Mouse (Mus musculus) bone marrow, adult 2 months (tissue): ENCODE measurements around the gene Cabin1.

Experiments
- CTCF ChIP-seq: fragments of 200-500 bp; IDR thresholded peaks from 2 replicates; pipeline ENCODE4 v1.5.1; 2011; ENCODE audit warnings: low read length, control low read depth; ENCODE audit not compliant: control insufficient read depth, insufficient read depth
- POLR2A ChIP-seq: fragments of 200-500 bp; IDR thresholded peaks from 2 replicates; pipeline ENCODE4 v1.6.1; 2011; ENCODE audit warnings: low read depth, mild to moderate bottlenecking, control low read depth, low read length, borderline replicate concordance; ENCODE audit not compliant: control insufficient read depth

DNA sequence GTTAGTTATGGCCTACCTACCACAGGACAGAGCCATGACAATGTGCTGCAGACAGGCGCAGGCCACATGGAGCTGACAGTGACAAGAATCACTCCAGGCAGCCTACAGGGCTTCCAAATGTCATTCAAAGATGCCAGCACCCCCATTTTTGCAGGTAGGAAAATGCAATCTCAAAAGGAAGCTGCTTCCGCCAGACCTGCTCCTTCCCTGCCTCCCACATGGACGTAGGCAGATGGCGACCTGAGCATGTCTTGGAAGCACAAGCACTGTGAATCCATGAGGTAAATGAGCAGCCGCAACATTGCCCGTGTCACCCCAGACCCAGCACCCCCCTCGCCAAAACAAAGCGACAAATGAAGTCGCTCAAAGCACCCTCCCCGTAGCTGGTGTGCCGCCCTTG lies 51.1 kb downstream of the Cabin1 start:
- TF ChIP-seq CTCF (no peak), POLR2A (no peak)
